Mouse (Mus musculus) embryonic fibroblast, embryonic 13.5 days (primary cell): ENCODE measurements around the gene Erbb4.

ENCODE experiments used
- CTCF ChIP-seq: IDR thresholded peaks from 2 replicates; pipeline ENCODE4 v1.5.1; 2011; ENCODE audit warnings: mild to moderate bottlenecking, control low read depth, low read length, moderate library complexity, borderline replicate concordance; ENCODE audit not compliant: insufficient read depth
- POLR2A ChIP-seq: IDR thresholded peaks from 2 replicates; pipeline ENCODE4 v1.6.1; 2011; ENCODE audit warnings: low read depth, mild to moderate bottlenecking, control low read depth, low read length, moderate library complexity

- TF ChIP-seq CTCF (no peak), POLR2A (no peak)
Measured at GRCm38 (mm10) chr1:68874954-68875353, 232.9 kb downstream of the Erbb4 start.
